Comparison of ENCODE assay signal across 10 mouse cellular contexts in genomic region chr6:145432711-145433708, GRCm38 (mm10).
A peak's percentile ranks its signal among the peaks of the same experiment; 100 is the strongest.
DNase-seq lines count a peak whose midpoint lies in the region; ATAC-seq and TF ChIP-seq lines count a peak whose summit lies in the region.
"Had no signal": no experiment of that assay in that cellular context is flagged by ENCODE, and none has a peak within 500 bp of the region (broad histone marks: within the 10 kb centered on the region; RNA-seq: fewer than 3 reads in every experiment).

No protein-coding gene starts in this region.

- peak; percentile 67 for DNase-seq in NIH3T3 (ENCODE audit: low read depth)
- DNase-seq in brain, embryonic 14.5 days (ENCODE audit: low read depth) = peak; percentile 79
- peak; percentile 35 for DNase-seq in forebrain, embryonic 11.5 days (ENCODE audit: low spot score)
- DNase-seq in adrenal gland, postnatal 36 days = no peak
- DNase-seq in gastrocnemius, postnatal 14 days = no peak
- no peak for DNase-seq in kidney, adult 18-20 months
- DNase-seq: left cerebral cortex, postnatal 4 days; lung, postnatal 14 days had no signal

- no peak for TF ChIP-seq CTCF in brain, embryonic 14.5 days (IDR thresholded peaks at IDR 0.05; ENCODE audit: borderline replicate concordance, extremely low read depth, insufficient read depth, insufficient read length)

- H3K27ac ChIP-seq in forebrain, embryonic 11.5 days (ENCODE audit: low read depth, low read length) = no peak overlapping the region
- H3K27ac ChIP-seq in limb, embryonic 13.5 days = peak overlapping the region; percentile 87
- H3K27ac ChIP-seq: stomach, postnatal 0 days had no signal

- TF ChIP-seq POLR2A in brain, embryonic 14.5 days (IDR thresholded peaks at IDR 0.05; ENCODE audit: borderline replicate concordance, extremely low read depth, insufficient read depth, insufficient read length, poor library complexity, severe bottlenecking) = no peak

- 80% methylated on average over 11 of the region's 11 CpGs for WGBS in forebrain, embryonic 11.5 days
- 28% methylated on average over 11 of the region's 11 CpGs for WGBS in limb, embryonic 13.5 days

- no peaks in the 10 kb centered on the region for H3K36me3 ChIP-seq in forebrain, embryonic 11.5 days (ENCODE audit: control insufficient read depth, insufficient read depth, low read length)
- no peaks in the 10 kb centered on the region for H3K36me3 ChIP-seq in limb, embryonic 13.5 days

- no peaks in the 10 kb centered on the region for H3K4me1 ChIP-seq in forebrain, embryonic 11.5 days (replicated peaks; ENCODE audit: control insufficient read depth, insufficient read depth, low read length)
- peaks cover 43% of the 10 kb centered on the region for H3K4me1 ChIP-seq in limb, embryonic 13.5 days

- H3K9ac ChIP-seq in forebrain, embryonic 11.5 days (ENCODE audit: low read length) = no peak overlapping the region
- no peak overlapping the region for H3K9ac ChIP-seq in limb, embryonic 13.5 days

- H3K9me3 ChIP-seq in forebrain, embryonic 11.5 days (ENCODE audit: control insufficient read depth, low read length) = no peaks in the 10 kb centered on the region
- H3K9me3 ChIP-seq in limb, embryonic 13.5 days = no peaks in the 10 kb centered on the region

- H3K4me3 ChIP-seq in forebrain, embryonic 11.5 days (ENCODE audit: low read depth, low read length) = no peak overlapping the region
- no peak overlapping the region for H3K4me3 ChIP-seq in limb, embryonic 13.5 days

- intact Hi-C loops in gastrocnemius, postnatal 14 days (cut with DNase I; ENCODE audit: low total_unique reads) = no loop called here

- no peaks in the 10 kb centered on the region for H3K27me3 ChIP-seq in forebrain, embryonic 11.5 days (ENCODE audit: control insufficient read depth, insufficient read depth, low read length)
- no peaks in the 10 kb centered on the region for H3K27me3 ChIP-seq in limb, embryonic 13.5 days

- ATAC-seq in forebrain, embryonic 11.5 days (replicated peaks; ENCODE audit: low FRiP score) = peak; percentile 60; the same call in 1 of the 2 replicates
- peak; percentile 89 for ATAC-seq in limb, embryonic 13.5 days (ENCODE audit: low FRiP score, low read depth)

- no peak overlapping the region for H3K4me2 ChIP-seq in forebrain, embryonic 11.5 days (ENCODE audit: low read depth, low read length, severe bottlenecking)
- H3K4me2 ChIP-seq in limb, embryonic 13.5 days (replicated peaks) = peak overlapping the region; percentile 25; the same call in 1 of the 2 replicates

Comparison
In these comparisons a context has a peak if more than half of its experiments do, and no peak if none do; other contexts are left out.
1. DNase-seq: peak in NIH3T3 (single experiment), brain, embryonic 14.5 days (single experiment) and forebrain, embryonic 11.5 days (single experiment); none in adrenal gland, postnatal 36 days (0 of 2), gastrocnemius, postnatal 14 days (single experiment) and kidney, adult 18-20 months (single experiment).